Mouse (Mus musculus) cerebellum, postnatal 36 days (tissue): Measurements from ENCODE around the gene Mup3.
A peak's percentile ranks its signal among the peaks of the same experiment; 100 is the strongest.
"Not testable (repeated sequence)": the region's sequence is repeated elsewhere in the genome, so short reads cannot be mapped to it uniquely, and the experiment has no call there.

Experiments
- DNase-seq, 2 experiments: peaks; one replicate each; pipeline ENCODE4 v3.0.0; 2021 to 2022; ENCODE audit warnings: mixed read lengths in 2 of 2

Gene Mup3

GRCm38 (mm10) chr4:62087241-62087640, at the start of gene Mup3:
TSS of gene Mup3 (minus strand) at chr4:62087342.
- DNase-seq = no peak

DNA sequence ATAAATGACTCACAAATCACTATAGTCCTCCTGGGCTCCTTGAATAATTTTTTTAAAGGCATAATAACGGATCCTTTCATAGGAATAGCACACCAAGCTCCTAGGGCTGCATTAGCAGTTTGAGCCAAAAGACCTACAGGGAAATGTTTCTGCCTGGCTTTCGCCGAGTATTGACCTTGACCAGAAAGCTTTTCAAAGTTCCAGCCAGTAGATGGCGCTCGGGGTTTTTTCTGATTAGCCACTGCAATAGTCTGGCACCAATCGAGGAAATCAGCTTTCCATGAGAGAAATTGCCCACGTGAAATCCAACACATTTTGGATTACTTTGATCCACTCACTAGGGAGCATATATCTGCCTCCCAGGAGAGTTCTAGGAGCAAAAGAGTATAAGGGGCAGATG, 46.6 kb upstream of the Mup3 start:
- peak; percentile 46 to 58 for DNase-seq

- DNase-seq = peak in 1 of 2 experiments; percentile 6
Observed at GRCm38 (mm10) chr4:62103366-62103765, 16.2 kb upstream of the Mup3 start.

GRCm38 (mm10) chr4:62087953-62088352, 811 bp upstream of the Mup3 start:
- DNase-seq = no peak

DNA sequence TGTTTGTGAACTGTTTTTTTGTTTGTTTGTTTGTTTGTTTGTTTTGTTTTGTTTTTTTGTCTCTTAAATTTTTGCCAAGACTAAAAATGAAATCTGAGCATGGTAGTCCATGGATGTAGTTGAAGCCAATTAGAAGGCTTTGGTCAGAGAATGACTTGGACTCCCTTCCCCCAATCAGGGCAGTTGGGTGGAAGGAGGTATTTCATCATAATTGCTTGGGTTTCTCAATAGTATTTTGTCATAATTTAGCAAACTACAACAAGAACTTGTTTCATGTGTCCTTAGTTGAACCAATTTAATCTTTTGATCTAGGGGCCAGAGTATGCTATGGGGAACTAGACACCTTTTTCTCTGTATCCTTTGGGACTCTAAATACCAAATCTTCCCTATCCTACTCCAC, 4.4 kb downstream of the Mup3 start:
- no peak for DNase-seq

GRCm38 (mm10) chr4:62075126-62075525, 12.0 kb downstream of the Mup3 start:
- DNase-seq = no peak

GRCm38 (mm10) chr4:62054780-62055179, 32.4 kb downstream of the Mup3 start:
- not testable (repeated sequence) for DNase-seq

- not testable (repeated sequence) for DNase-seq
Observed at GRCm38 (mm10) chr4:62054058-62054457, 33.1 kb downstream of the Mup3 start, which contains the start of gene Mup20. TSS of gene Mup20 (minus strand) at chr4:62054158.
